29 mouse cellular contexts compared by ENCODE assay signal in the genomic region with DNA sequence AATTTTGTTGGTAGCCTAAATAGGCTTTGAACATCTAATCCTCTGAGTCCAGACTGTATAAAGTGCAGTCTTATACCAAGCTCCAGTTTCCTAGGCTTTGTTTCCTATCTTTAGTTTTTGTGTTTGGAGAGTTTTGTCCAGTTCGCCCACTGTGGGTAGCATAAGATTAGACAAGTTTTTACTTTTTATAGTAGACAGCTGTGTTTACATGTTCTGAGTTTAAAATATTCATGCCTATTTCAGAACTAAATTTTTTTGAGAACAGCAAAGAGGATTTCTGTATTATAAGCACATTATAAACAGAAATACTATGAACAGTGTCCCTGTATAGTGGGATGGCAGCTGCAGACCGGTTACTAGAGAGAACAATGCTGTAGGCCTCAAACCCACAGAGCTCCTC. TPM values are rescaled to one million over a fixed set of nuclear protein-coding genes. Genes with fewer than 3 reads are reported as not detected.
DNase-seq lines count a peak whose midpoint lies in the region; ATAC-seq and TF ChIP-seq lines count a peak whose summit lies in the region.
"Had no signal": no experiment of that assay in that cellular context is flagged by ENCODE, and none has a peak within 500 bp of the region (broad histone marks: within the 10 kb centered on the region; RNA-seq: fewer than 3 reads in every experiment).

No protein-coding gene starts in this region.

- no peak for TF ChIP-seq CTCF in layer of hippocampus, adult 2 months (conservative IDR thresholded peaks at IDR 0.05)

- H3K36me3 ChIP-seq in heart, embryonic 10.5 days: no peaks in the 10 kb centered on the region
- H3K36me3 ChIP-seq: embryonic facial prominence, embryonic 13.5 days; embryonic facial prominence, embryonic 15.5 days; forebrain, embryonic 10.5 days; forebrain, embryonic 12.5 days; G1E had no signal

- H3K4me1 ChIP-seq in heart, embryonic 10.5 days: peaks cover 25% of the 10 kb centered on the region

- 83% methylated on average over 2 of the region's 2 CpGs for WGBS in heart, embryonic 10.5 days

- H3K27ac ChIP-seq in heart, embryonic 10.5 days: no peak overlapping the region
- peak overlapping the region; percentile 65; the same call in 1 of the 2 replicates for H3K27ac ChIP-seq in layer of hippocampus, adult 2 months
- H3K27ac ChIP-seq: embryonic facial prominence, embryonic 13.5 days; embryonic facial prominence, embryonic 15.5 days; forebrain, embryonic 10.5 days; forebrain, embryonic 12.5 days had no signal

- ATAC-seq in frontal cortex, adult (ENCODE audit: low TSS enrichment): peak; percentile 79
- ATAC-seq: activated CD4-positive, CD25-positive, alpha-beta regulatory T cell, adult 4 months; CD4-positive, CD25-positive, alpha-beta regulatory T cell, adult 4 months; forebrain, embryonic 14.5 days; forebrain, embryonic 16.5 days; Patski had no signal

- H3K9me3 ChIP-seq in heart, embryonic 10.5 days: no peaks in the 10 kb centered on the region
- H3K9me3 ChIP-seq: embryonic facial prominence, embryonic 13.5 days; embryonic facial prominence, embryonic 15.5 days; forebrain, embryonic 10.5 days; forebrain, embryonic 12.5 days; G1E had no signal

- no peaks in the 10 kb centered on the region for H3K27me3 ChIP-seq in heart, embryonic 10.5 days (ENCODE audit: insufficient read depth, poor library complexity, severe bottlenecking)
- H3K27me3 ChIP-seq: CH12.LX; embryonic facial prominence, embryonic 13.5 days; embryonic facial prominence, embryonic 15.5 days; forebrain, embryonic 12.5 days; Patski had no signal

- no peak for DNase-seq in frontal cortex, postnatal 14 days (ENCODE audit: low spot score in 2 of 2)
- peak; percentile 43 for DNase-seq in heart, embryonic 10.5 days (ENCODE audit: low spot score)
- no peak for DNase-seq in heart, adult 11 months
- DNase-seq in layer of hippocampus, adult 2 months (ENCODE audit: low spot score in 2 of 2): no peak
- DNase-seq in layer of hippocampus, postnatal 14 days (ENCODE audit: low spot score in 2 of 2): no peak
- no peak for DNase-seq in cerebellum, adult 9-10 months
- DNase-seq: adrenal gland, adult 8-10 months; adrenal gland, postnatal 14 days; adrenal gland, postnatal 36 days; B cell, adult 2 months; cerebellum, adult 11 months; cerebellum, adult 18-20 months; cerebellum, adult 8-10 months; cerebellum, postnatal 10 days; cerebellum, postnatal 25 days; embryo, embryonic 11 days had no signal

- no peak overlapping the region for H3K4me3 ChIP-seq in heart, embryonic 10.5 days
- no peak overlapping the region for H3K4me3 ChIP-seq in layer of hippocampus, adult 2 months
- H3K4me3 ChIP-seq: embryonic facial prominence, embryonic 13.5 days; embryonic facial prominence, embryonic 15.5 days; erythroblast, embryonic 14.5 days; forebrain, embryonic 10.5 days; forebrain, embryonic 12.5 days had no signal

RNA-seq across cellular contexts. Expression of a gene that starts 18.1 kb away (rescaled TPM):
- polyA plus RNA-seq in heart, embryonic 10.5 days (2016; fragmentation: Nextera tagmentation; extraction: Ambion mirVana): 26.5 and 29.1 TPM in 2 replicates
- total RNA-seq in layer of hippocampus, adult 2 months (2021): 10 to 100 TPM; 43.4 to 45.5 TPM
- total RNA-seq in layer of hippocampus, postnatal 14 days (2021): 10 to 100 TPM; 43.5 to 49.4 TPM
- polyA plus RNA-seq: G1E had no signal

RNA-seq across cellular contexts. Expression of a gene that starts 45.3 kb away (rescaled TPM):
- 53.0 and 53.7 TPM in 2 replicates for polyA plus RNA-seq in heart, embryonic 10.5 days (2016; fragmentation: Nextera tagmentation; extraction: Ambion mirVana)
- total RNA-seq in layer of hippocampus, adult 2 months (2021): 10 to 100 TPM; 14.4 to 14.8 TPM
- 10 to 100 TPM; 19.6 to 26.3 TPM for total RNA-seq in layer of hippocampus, postnatal 14 days (2021)

RNA-seq across cellular contexts. Expression of a gene that starts 58.0 kb away (rescaled TPM):
- 50.3 and 52.0 TPM in 2 replicates for polyA plus RNA-seq in heart, embryonic 10.5 days (2016; fragmentation: Nextera tagmentation; extraction: Ambion mirVana)
- 10 to 100 TPM; 50.2 to 57.3 TPM for total RNA-seq in layer of hippocampus, adult 2 months (2021)
- 10 to 100 TPM; 50.2 to 50.6 TPM for total RNA-seq in layer of hippocampus, postnatal 14 days (2021)
